Mouse (Mus musculus): Measurements from ENCODE around the gene Pdzd7. TPM values are rescaled to one million over a fixed set of nuclear protein-coding genes. Genes with fewer than 3 reads are reported as not detected.

Gene Pdzd7
- total and polyA plus RNA-seq, 3 experiments = 0.17 to 0.20 TPM; not detected in 1

DNA sequence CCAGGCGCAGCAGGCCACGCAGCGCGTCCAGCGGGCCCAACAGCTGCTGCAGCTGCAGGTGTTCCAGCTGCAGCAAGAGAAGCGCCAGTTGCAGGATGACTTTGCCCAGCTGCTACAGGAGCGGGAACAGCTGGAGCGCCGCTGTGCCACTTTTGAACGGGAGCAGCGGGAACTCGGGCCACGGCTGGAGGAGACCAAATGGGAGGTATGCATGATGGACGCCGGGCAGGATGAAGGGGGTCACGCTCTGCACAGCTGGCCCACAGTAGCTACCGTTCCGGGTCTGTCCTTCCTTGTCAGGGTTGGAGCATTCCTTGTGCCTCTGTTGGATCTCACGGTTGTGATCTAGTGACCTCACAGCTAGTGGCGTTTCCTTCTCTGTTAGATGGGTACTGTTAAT is 20.7 kb downstream of the Pdzd7 start:
- Histone ChIP-seq H3K4me1 (ENCODE audit: control insufficient read depth in 1 of 2, insufficient read depth in 2 of 2) (peaks cover 3 to 10% of the 10 kb centered on the region in 2 experiments; a peak in 3 of 4 replicates), H3K9ac (ENCODE audit: insufficient read depth, low read depth) (no peak overlapping the region), H3K36me3 (replicated peaks in 1 of 2; ENCODE audit: control insufficient read depth in 1 of 2, insufficient read depth in 1 of 2, low read length in 1 of 2) (peaks cover 0 to 28% of the 10 kb centered on the region in 2 experiments), H3K27ac (ENCODE audit: insufficient read depth, low read depth) (no peak overlapping the region), H3K4me3 (replicated peaks in 1 of 3; ENCODE audit: low read depth in 2 of 3, low read length in 2 of 3, poor library complexity in 1 of 3) (no peak overlapping the region), H3K4me2 (ENCODE audit: insufficient read depth, low read depth, poor library complexity, severe bottlenecking) (no peak overlapping the region), H3K9me3 (replicated peaks; ENCODE audit: low read length) (no peaks in the 10 kb centered on the region), H3K27me3 (replicated peaks) (peaks cover 59% of the 10 kb centered on the region), H3K79me2 (replicated peaks; ENCODE audit: control insufficient read depth, extremely low read depth, insufficient read depth, poor library complexity, severe bottlenecking) (no peaks in the 10 kb centered on the region)
- TF ChIP-seq BHLHE40 (IDR thresholded peaks at IDR 0.05; ENCODE audit: low read depth, low read length) (no peak), E2F4 (IDR thresholded peaks at IDR 0.05; ENCODE audit: insufficient replicate concordance, low read depth, low read length) (no peak), IRF4 (IDR thresholded peaks at IDR 0.05; ENCODE audit: low read depth, low read length) (no peak), CTCF (conservative IDR thresholded peaks at IDR 0.05 in 1 of 2, IDR thresholded peaks at IDR 0.05 in 1 of 2; ENCODE audit: low read depth in 2 of 2, low read length in 2 of 2) (no peak), PAX5 (IDR thresholded peaks at IDR 0.05; ENCODE audit: low read length) (no peak), POLR2A (IDR thresholded peaks at IDR 0.05; ENCODE audit: low read depth, low read length) (no peak), ZNF384 (IDR thresholded peaks at IDR 0.05; ENCODE audit: low read depth, low read length) (no peak), JUND (conservative IDR thresholded peaks at IDR 0.05; ENCODE audit: low read depth, low read length) (no peak), ZC3H11A (IDR thresholded peaks at IDR 0.05; ENCODE audit: low read depth, low read length) (no peak), RCOR1 (conservative IDR thresholded peaks at IDR 0.05; ENCODE audit: low read depth, low read length) (no peak), HCFC1 (IDR thresholded peaks at IDR 0.05; ENCODE audit: low read depth, low read length) (no peak), CHD2 (IDR thresholded peaks at IDR 0.05; ENCODE audit: low read length) (no peak), TCF12 (IDR thresholded peaks at IDR 0.05; ENCODE audit: low read depth, low read length) (no peak), USF1 (IDR thresholded peaks at IDR 0.05; ENCODE audit: low read depth, low read length) (no peak), ZKSCAN1 (IDR thresholded peaks at IDR 0.05; ENCODE audit: borderline replicate concordance, low read depth, low read length) (no peak), JUN (IDR thresholded peaks at IDR 0.05; ENCODE audit: insufficient read depth, low read depth, low read length) (no peak), ZMIZ1 (IDR thresholded peaks at IDR 0.05; ENCODE audit: low read depth, low read length) (no peak), KAT2A (IDR thresholded peaks at IDR 0.05; ENCODE audit: insufficient replicate concordance, low read length) (no peak), MYC (IDR thresholded peaks at IDR 0.05; ENCODE audit: low read depth, low read length) (no peak), UBTF (IDR thresholded peaks at IDR 0.05; ENCODE audit: low read depth, low read length) (no peak)
- in situ Hi-C loops (cut with MboI; ENCODE audit: low pct_ligation_motif_present, low pct_unique_long_range_greater_than_20kb, low sequenced_read_pairs) = loop anchor here (25.0 kb wide), 1 partner anchor 437 kb away; no protein-coding TSS in a partner anchor
- dilution Hi-C loops (cut with MboI; ENCODE audit: extremely low pct_ligation_motif_present, extremely low pct_unique_long_range_greater_than_20kb, low sequenced_read_pairs) = no loop called here
- no peak for DNase-seq (ENCODE audit: extremely low read depth)

DNA sequence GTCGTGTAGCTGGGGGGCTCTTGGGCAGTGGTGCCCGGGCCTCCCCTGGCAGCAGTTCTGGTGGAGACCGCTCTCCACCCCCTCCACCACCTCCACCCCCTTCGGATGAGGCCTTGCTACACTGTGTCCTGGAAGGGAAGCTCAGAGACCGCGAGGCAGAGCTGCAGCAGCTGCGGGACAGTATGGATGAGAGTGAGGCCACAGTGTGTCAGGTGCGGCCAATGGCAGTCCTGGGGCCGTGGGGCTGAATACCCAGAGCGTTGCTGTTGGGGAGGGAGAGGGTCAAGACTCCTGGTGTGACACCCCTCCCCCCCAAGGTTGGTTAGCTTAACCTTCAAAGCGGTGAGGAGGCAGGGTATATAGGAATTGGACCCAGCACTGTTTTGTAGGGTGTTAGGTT is 21.5 kb downstream of the Pdzd7 start:
- H3K36me3 ChIP-seq (replicated peaks in 1 of 2; ENCODE audit: control insufficient read depth in 1 of 2, insufficient read depth in 1 of 2, low read length in 1 of 2) = peaks cover 0 to 28% of the 10 kb centered on the region in 2 experiments
- H3K4me1 ChIP-seq (ENCODE audit: control insufficient read depth in 1 of 2, insufficient read depth in 2 of 2) = peaks cover under 1 to 10% of the 10 kb centered on the region in 2 experiments; a peak in 3 of 4 replicates
- dilution Hi-C loops (cut with MboI; ENCODE audit: extremely low pct_ligation_motif_present, extremely low pct_unique_long_range_greater_than_20kb, low sequenced_read_pairs) (no loop called here), in situ Hi-C loops (cut with MboI; ENCODE audit: low pct_ligation_motif_present, low pct_unique_long_range_greater_than_20kb, low sequenced_read_pairs) (no loop called here)
- no peaks in the 10 kb centered on the region for H3K9me3 ChIP-seq (replicated peaks; ENCODE audit: low read length)
- H3K79me2 ChIP-seq (replicated peaks; ENCODE audit: control insufficient read depth, extremely low read depth, insufficient read depth, poor library complexity, severe bottlenecking) = peaks cover 3% of the 10 kb centered on the region; the same call in 1 of the 2 replicates
- no peak overlapping the region for H3K9ac ChIP-seq (ENCODE audit: insufficient read depth, low read depth)
- H3K27ac ChIP-seq (ENCODE audit: insufficient read depth, low read depth) = no peak overlapping the region
- no peak overlapping the region for H3K4me2 ChIP-seq (ENCODE audit: insufficient read depth, low read depth, poor library complexity, severe bottlenecking)
- H3K4me3 ChIP-seq (replicated peaks in 1 of 3; ENCODE audit: low read depth in 2 of 3, low read length in 2 of 3, poor library complexity in 1 of 3) = no peak overlapping the region
- no peak for TF ChIP-seq E2F4 (IDR thresholded peaks at IDR 0.05; ENCODE audit: insufficient replicate concordance, low read depth, low read length)
- TF ChIP-seq ZC3H11A (IDR thresholded peaks at IDR 0.05; ENCODE audit: low read depth, low read length) = no peak
- no peak for TF ChIP-seq TCF12 (IDR thresholded peaks at IDR 0.05; ENCODE audit: low read depth, low read length)
- TF ChIP-seq NELFE (IDR thresholded peaks at IDR 0.05; ENCODE audit: low read depth, low read length) = no peak
- no peak for TF ChIP-seq BHLHE40 (IDR thresholded peaks at IDR 0.05; ENCODE audit: low read depth, low read length)
- TF ChIP-seq CTCF (conservative IDR thresholded peaks at IDR 0.05 in 1 of 2, IDR thresholded peaks at IDR 0.05 in 1 of 2; ENCODE audit: low read depth in 2 of 2, low read length in 2 of 2) = no peak
- TF ChIP-seq POLR2A (IDR thresholded peaks at IDR 0.05; ENCODE audit: low read depth, low read length) = no peak
- TF ChIP-seq ZKSCAN1 (IDR thresholded peaks at IDR 0.05; ENCODE audit: borderline replicate concordance, low read depth, low read length) = no peak
- no peak for TF ChIP-seq SIN3A (IDR thresholded peaks at IDR 0.05; ENCODE audit: low read length)
- TF ChIP-seq ETS1 (conservative IDR thresholded peaks at IDR 0.05; ENCODE audit: low read depth, low read length) = no peak
- no peak for TF ChIP-seq ZNF384 (IDR thresholded peaks at IDR 0.05; ENCODE audit: low read depth, low read length)
- no peak for TF ChIP-seq PAX5 (IDR thresholded peaks at IDR 0.05; ENCODE audit: low read length)
- TF ChIP-seq IRF4 (IDR thresholded peaks at IDR 0.05; ENCODE audit: low read depth, low read length) = no peak
- no peak for TF ChIP-seq GABPA (IDR thresholded peaks at IDR 0.05; ENCODE audit: insufficient replicate concordance, low read depth, low read length)
- no peak for TF ChIP-seq JUN (IDR thresholded peaks at IDR 0.05; ENCODE audit: insufficient read depth, low read depth, low read length)
- TF ChIP-seq RAD21 (IDR thresholded peaks at IDR 0.05; ENCODE audit: low read depth, low read length) = no peak
- no peak for TF ChIP-seq USF1 (IDR thresholded peaks at IDR 0.05; ENCODE audit: low read depth, low read length)
- no peak for TF ChIP-seq CHD1 (IDR thresholded peaks at IDR 0.05; ENCODE audit: low read depth, low read length)
- TF ChIP-seq ZMIZ1 (IDR thresholded peaks at IDR 0.05; ENCODE audit: low read depth, low read length) = no peak
- peaks cover 58% of the 10 kb centered on the region for H3K27me3 ChIP-seq (replicated peaks)
- no peak for DNase-seq (ENCODE audit: extremely low read depth)
